Mouse (Mus musculus) E14TG2a.4 (cell line): ENCODE measurements around the gene Smarcal1.

Source experiments
- CTCF ChIP-seq: conservative IDR thresholded peaks from 2 replicates; pipeline ENCODE4 v1.5.1; 2014; ENCODE audit warnings: low read length
- NANOG ChIP-seq: IDR thresholded peaks from 2 replicates; pipeline ENCODE4 v1.6.1; 2014; ENCODE audit warnings: borderline replicate concordance, low read length, mixed read lengths

GRCm38 (mm10) chr1:72609887-72610877 is 27.1 kb downstream of the Smarcal1 start:
- TF ChIP-seq CTCF (no peak; the same call in 1 of the 2 replicates), NANOG (no peak)
